In genomic region chr12:113097040-113097439, GRCm38 (mm10) we compare ENCODE assay signal across 8 mouse cellular contexts. TPM values are rescaled to one million over a fixed set of nuclear protein-coding genes. Genes with fewer than 3 reads are reported as not detected.
DNase-seq lines count a peak whose midpoint lies in the region; ATAC-seq and TF ChIP-seq lines count a peak whose summit lies in the region.
"Had no signal": no experiment of that assay in that cellular context is flagged by ENCODE, and none has a peak within 500 bp of the region (broad histone marks: within the 10 kb centered on the region; RNA-seq: fewer than 3 reads in every experiment).

No protein-coding gene starts in this region.

- peaks cover 25% of the 10 kb centered on the region for H3K36me3 ChIP-seq in forebrain, embryonic 10.5 days (replicated peaks)
- H3K36me3 ChIP-seq in intestine, embryonic 15.5 days: no peaks in the 10 kb centered on the region
- no peaks in the 10 kb centered on the region for H3K36me3 ChIP-seq in neural tube, embryonic 13.5 days

- H3K9me3 ChIP-seq in forebrain, embryonic 10.5 days: no peaks in the 10 kb centered on the region
- no peaks in the 10 kb centered on the region for H3K9me3 ChIP-seq in intestine, embryonic 15.5 days
- no peaks in the 10 kb centered on the region for H3K9me3 ChIP-seq in neural tube, embryonic 13.5 days

- intact Hi-C loops in left cerebral cortex, adult 2 months (cut with DNase I): no loop called here

- no peak for DNase-seq in left cerebral cortex, adult 2 months (ENCODE audit: extremely low spot score in 1 of 2, low spot score in 2 of 2)
- DNase-seq in left cerebral cortex, adult 8-10 months (ENCODE audit: low spot score in 2 of 2): no peak
- no peak for DNase-seq in forebrain, embryonic 10.5 days (ENCODE audit: extremely low spot score, low spot score)
- DNase-seq in left cerebral cortex, adult 18-20 months (ENCODE audit: low spot score in 2 of 2): no peak
- DNase-seq in ovary, postnatal 36 days (ENCODE audit: low spot score): no peak
- DNase-seq: kidney, adult 11 months had no signal

- 89% methylated on average over 5 of the region's 5 CpGs for WGBS in forebrain, embryonic 10.5 days
- 89% methylated on average over 5 of the region's 5 CpGs for WGBS in intestine, embryonic 15.5 days
- 93% methylated on average over 5 of the region's 5 CpGs for WGBS in neural tube, embryonic 13.5 days

- peaks cover 43% of the 10 kb centered on the region for H3K4me1 ChIP-seq in forebrain, embryonic 10.5 days
- peaks cover 30% of the 10 kb centered on the region for H3K4me1 ChIP-seq in intestine, embryonic 15.5 days (replicated peaks)
- H3K4me1 ChIP-seq in neural tube, embryonic 13.5 days (replicated peaks): peaks cover 39% of the 10 kb centered on the region

- 0 out of 2 replicates have a peak, but pooled peaks cover 5% of the 10 kb centered on the region for H3K27me3 ChIP-seq in forebrain, embryonic 10.5 days (ENCODE audit: poor library complexity, severe bottlenecking)
- no peaks in the 10 kb centered on the region; the same call in 1 of the 2 replicates for H3K27me3 ChIP-seq in intestine, embryonic 15.5 days (replicated peaks)
- no peaks in the 10 kb centered on the region for H3K27me3 ChIP-seq in neural tube, embryonic 13.5 days

- peak overlapping the region; percentile 87 for H3K4me3 ChIP-seq in left cerebral cortex, adult 2 months
- H3K4me3 ChIP-seq in forebrain, embryonic 10.5 days: peak overlapping the region; percentile 99
- no peak overlapping the region for H3K4me3 ChIP-seq in intestine, embryonic 15.5 days (replicated peaks)
- H3K4me3 ChIP-seq in neural tube, embryonic 13.5 days: peak overlapping the region; percentile 92

- peak overlapping the region; percentile 96; the same call in 1 of the 2 replicates for H3K27ac ChIP-seq in left cerebral cortex, adult 2 months
- peak overlapping the region; percentile 98 for H3K27ac ChIP-seq in forebrain, embryonic 10.5 days
- no peak overlapping the region for H3K27ac ChIP-seq in intestine, embryonic 15.5 days
- no peak overlapping the region for H3K27ac ChIP-seq in neural tube, embryonic 13.5 days (replicated peaks)

- peak overlapping the region; percentile 93; the same call in 1 of the 2 replicates for H3K4me2 ChIP-seq in intestine, embryonic 15.5 days (replicated peaks)
- H3K4me2 ChIP-seq in neural tube, embryonic 13.5 days: peak overlapping the region; percentile 86

- TF ChIP-seq CTCF in left cerebral cortex, adult 2 months (IDR thresholded peaks at IDR 0.05): no peak

- 0 out of 2 replicates have a peak, but pooled peaks have one; percentile 5 for ATAC-seq in intestine, embryonic 15.5 days
- ATAC-seq in neural tube, embryonic 13.5 days (ENCODE audit: low read depth): 0 out of 2 replicates have a peak, but pooled peaks have one; percentile 11

- H3K9ac ChIP-seq in intestine, embryonic 15.5 days: no peak overlapping the region
- H3K9ac ChIP-seq in neural tube, embryonic 13.5 days: peak overlapping the region; percentile 100

RNA-seq across cellular contexts. Expression of gene Mta1, which starts 1.0 kb away (rescaled TPM):
- 10 to 100 TPM; 72.9 to 76.5 TPM for total RNA-seq in left cerebral cortex, adult 2 months (2021)
- 10 to 100 TPM; 70.5 to 74.5 (median 71.6) TPM for total RNA-seq in left cerebral cortex, adult 8-10 months (2022)
- polyA plus RNA-seq in forebrain, embryonic 10.5 days (2016; fragmentation: Nextera tagmentation; extraction: Ambion mirVana): 21.2 and 22.7 TPM in 2 replicates
- 11.3 and 11.5 TPM in 2 replicates for polyA plus RNA-seq in intestine, embryonic 15.5 days (2015; fragmentation: Nextera tagmentation; extraction: Ambion mirVana)
- polyA plus RNA-seq in neural tube, embryonic 13.5 days (2015; fragmentation: Nextera tagmentation; extraction: Ambion mirVana): 14.8 and 15.1 TPM in 2 replicates
- 10 to 100 TPM; 71.5 to 71.9 TPM for total RNA-seq in left cerebral cortex, adult 18-20 months (2021)

RNA-seq across cellular contexts. Expression of gene Tex22, which starts 22.7 kb away (rescaled TPM):
- under 1 TPM; 0.42 to 0.45 TPM for total RNA-seq in left cerebral cortex, adult 2 months (2021)
- total RNA-seq in left cerebral cortex, adult 8-10 months (2022): 1 to 10 TPM in 2 of 4 experiments, under 1 TPM in 2; 0.30 to 1.5 (median 0.96) TPM
- not detected in 2 replicates for polyA plus RNA-seq in forebrain, embryonic 10.5 days (2016; fragmentation: Nextera tagmentation; extraction: Ambion mirVana)
- polyA plus RNA-seq in intestine, embryonic 15.5 days (2015; fragmentation: Nextera tagmentation; extraction: Ambion mirVana): not detected in 2 replicates
- not detected in 2 replicates for polyA plus RNA-seq in neural tube, embryonic 13.5 days (2015; fragmentation: Nextera tagmentation; extraction: Ambion mirVana)
- under 1 TPM; 0.44 to 0.73 TPM for total RNA-seq in left cerebral cortex, adult 18-20 months (2021)

RNA-seq across cellular contexts. Expression of gene Crip2, which starts 43.0 kb away (rescaled TPM):
- total RNA-seq in left cerebral cortex, adult 2 months (2021): 100 to 1,000 TPM; 143 to 148 TPM
- total RNA-seq in left cerebral cortex, adult 8-10 months (2022): 100 to 1,000 TPM; 142 to 161 (median 148) TPM
- 172 and 182 TPM in 2 replicates for polyA plus RNA-seq in forebrain, embryonic 10.5 days (2016; fragmentation: Nextera tagmentation; extraction: Ambion mirVana)
- polyA plus RNA-seq in intestine, embryonic 15.5 days (2015; fragmentation: Nextera tagmentation; extraction: Ambion mirVana): 122 and 130 TPM in 2 replicates
- 301 and 350 TPM in 2 replicates for polyA plus RNA-seq in neural tube, embryonic 13.5 days (2015; fragmentation: Nextera tagmentation; extraction: Ambion mirVana)
- total RNA-seq in left cerebral cortex, adult 18-20 months (2021): 100 to 1,000 TPM; 142 to 162 TPM

RNA-seq across cellular contexts. Expression of gene Crip1, which starts 49.1 kb away (rescaled TPM):
- total RNA-seq in left cerebral cortex, adult 2 months (2021): 10 to 100 TPM; 14.4 to 15.0 TPM
- total RNA-seq in left cerebral cortex, adult 8-10 months (2022): 10 to 100 TPM; 12.4 to 18.7 (median 16.3) TPM
- 59.2 and 59.5 TPM in 2 replicates for polyA plus RNA-seq in forebrain, embryonic 10.5 days (2016; fragmentation: Nextera tagmentation; extraction: Ambion mirVana)
- polyA plus RNA-seq in intestine, embryonic 15.5 days (2015; fragmentation: Nextera tagmentation; extraction: Ambion mirVana): 426 and 430 TPM in 2 replicates
- 66.3 and 74.9 TPM in 2 replicates for polyA plus RNA-seq in neural tube, embryonic 13.5 days (2015; fragmentation: Nextera tagmentation; extraction: Ambion mirVana)
- 10 to 100 TPM; 14.3 to 15.9 TPM for total RNA-seq in left cerebral cortex, adult 18-20 months (2021)

RNA-seq across cellular contexts. Expression of gene Tedc1, which starts 59.2 kb away (rescaled TPM):
- total RNA-seq in left cerebral cortex, adult 2 months (2021): 1 to 10 TPM; 1.7 to 2.2 TPM
- 1 to 10 TPM; 1.0 to 2.1 (median 1.6) TPM for total RNA-seq in left cerebral cortex, adult 8-10 months (2022)
- 66.4 and 69.6 TPM in 2 replicates for polyA plus RNA-seq in forebrain, embryonic 10.5 days (2016; fragmentation: Nextera tagmentation; extraction: Ambion mirVana)
- polyA plus RNA-seq in intestine, embryonic 15.5 days (2015; fragmentation: Nextera tagmentation; extraction: Ambion mirVana): 25.3 and 25.5 TPM in 2 replicates
- 17.1 and 18.7 TPM in 2 replicates for polyA plus RNA-seq in neural tube, embryonic 13.5 days (2015; fragmentation: Nextera tagmentation; extraction: Ambion mirVana)
- 1 to 10 TPM in 1 of 2 experiments, under 1 TPM in 1; 1.00 to 1.4 TPM for total RNA-seq in left cerebral cortex, adult 18-20 months (2021)

Comparison
In these comparisons a context has a peak if more than half of its experiments do, and no peak if none do; other contexts are left out.
1. H3K27ac ChIP-seq: peak in left cerebral cortex, adult 2 months (single experiment) and forebrain, embryonic 10.5 days (single experiment); none in intestine, embryonic 15.5 days (single experiment) and neural tube, embryonic 13.5 days (single experiment).